Mouse (Mus musculus) heart, postnatal 0 days (tissue): Measurements from ENCODE around the gene Ctxn2. TPM values are rescaled to one million over a fixed set of nuclear protein-coding genes. Genes with fewer than 3 reads are reported as not detected.

Experiments
- ATAC-seq: fragments of 200-750 bp; cut with Nextera tagmentation; 2 replicates; pipeline ENCODE4 v1.8.0; 2017; ENCODE audit warnings: low read depth, moderate number of reproducible peaks, moderate library complexity; ENCODE audit not compliant: insufficient read depth
- DNase-seq: peaks from one replicate; pipeline ENCODE4 v3.0.0-alpha.2; 2016; ENCODE audit warnings: low spot score
- H3K27ac ChIP-seq: fragments of 300-500 bp; sonication (generic); 2 replicates; pipeline ENCODE4 v1.5.1; 2014; ENCODE audit warnings: low read depth, mild to moderate bottlenecking
- H3K27me3 ChIP-seq: fragments of 300-500 bp; sonication (generic); 2 replicates; pipeline ENCODE4 v1.6.1; 2014; ENCODE audit warnings: low read length, mixed read lengths; ENCODE audit not compliant: control insufficient read depth, insufficient read depth
- H3K36me3 ChIP-seq: fragments of 300-500 bp; sonication (generic); replicated peaks from 2 replicates; pipeline ENCODE4 v1.6.1; 2014; ENCODE audit warnings: low read length, mixed read lengths; ENCODE audit not compliant: control insufficient read depth, insufficient read depth
- H3K4me1 ChIP-seq: fragments of 300-500 bp; sonication (generic); 2 replicates; pipeline ENCODE4 v1.6.1; 2014; ENCODE audit warnings: antibody characterized with exemption; ENCODE audit not compliant: control insufficient read depth, insufficient read depth
- H3K4me2 ChIP-seq: fragments of 300-500 bp; sonication (generic); 2 replicates; pipeline ENCODE4 v1.6.1; 2014; ENCODE audit warnings: low read depth, mild to moderate bottlenecking, low read length, moderate library complexity
- H3K4me3 ChIP-seq: fragments of 300-500 bp; sonication (generic); 2 replicates; pipeline ENCODE4 v1.5.1; 2014; ENCODE audit warnings: low read depth, low read length
- H3K9ac ChIP-seq: fragments of 300-500 bp; sonication (generic); replicated peaks from 2 replicates; pipeline ENCODE4 v1.6.1; 2014; ENCODE audit warnings: low read depth, low read length, mixed read lengths
- H3K9me3 ChIP-seq: fragments of 300-500 bp; sonication (generic); replicated peaks from 2 replicates; pipeline ENCODE4 v1.6.1; 2016; ENCODE audit warnings: low read length; ENCODE audit not compliant: control insufficient read depth
- CTCF ChIP-seq: IDR thresholded peaks from 2 replicates; pipeline ENCODE4 v1.5.1; 2016; ENCODE audit warnings: antibody characterized with exemption, control low read depth, low read depth
- EP300 ChIP-seq: IDR thresholded peaks from 2 replicates; pipeline ENCODE4 v1.6.1; 2016; ENCODE audit warnings: antibody characterized with exemption, low read depth
- WGBS: fragments of 180-500 bp; shearing (Covaris S2); extraction: QIAGEN DNeasy Blood & Tissue Kit; methylation state at CpG from one replicate; pipeline ENCODE4 v1.1.7; 2014; 5-methylcytosine and 5-hydroxymethylcytosine counted together
- polyA plus RNA-seq: library from polyadenylated mRNA; unstranded; fragments of >200 nt; fragmentation: Nextera tagmentation; extraction: Ambion mirVana; gene quantifications from 2 replicates; pipeline ENCODE4 v1.2.1, GENCODE M21; 2015
- total RNA-seq: library from RNA; depleted of rRNA; stranded (reverse); fragments of >200 nt; gene quantifications from 2 replicates; pipeline ENCODE4 v1.2.3, GENCODE M21; 2014; ENCODE audit warnings: low replicate concordance

The Ctxn2 gene
- total and polyA plus RNA-seq, 2 experiments from 2014 or later, result not detected

DNA sequence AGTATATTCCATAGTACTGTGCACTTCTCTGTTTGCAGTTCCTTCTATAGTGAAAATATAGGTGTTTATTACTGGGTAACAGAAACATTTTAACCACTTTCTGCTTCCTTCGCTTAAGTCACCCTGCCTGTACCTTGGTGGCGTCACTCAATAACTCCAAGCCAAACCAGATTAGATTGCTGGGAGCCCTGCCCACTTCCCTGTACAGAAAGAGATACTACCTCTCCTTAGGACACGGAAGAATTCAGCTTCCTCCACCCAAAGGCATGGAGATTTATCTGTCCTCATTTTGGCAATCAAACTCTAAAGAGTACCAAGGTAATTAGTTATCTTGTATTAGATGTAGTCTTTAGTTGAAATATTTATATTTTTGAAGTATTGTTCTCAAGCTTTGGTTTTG is 9.7 kb upstream of the Ctxn2 start:
- ATAC-seq, result no peak
- DNase-seq, result no peak
- H3K4me3 ChIP-seq, result no peak overlapping the region
- no peaks in the 10 kb centered on the region for H3K27me3 ChIP-seq
- peaks cover 8% of the 10 kb centered on the region; the same call in 1 of the 2 replicates for H3K4me1 ChIP-seq
- no peak overlapping the region for H3K9ac ChIP-seq
- TF ChIP-seq CTCF, result no peak
- TF ChIP-seq EP300, result no peak
- no peaks in the 10 kb centered on the region for H3K9me3 ChIP-seq
- no peak overlapping the region for H3K4me2 ChIP-seq
- H3K27ac ChIP-seq, result no peak overlapping the region
- WGBS, result 39% methylated on average over 3 of the region's 3 CpGs
- H3K36me3 ChIP-seq, result no peaks in the 10 kb centered on the region

DNA sequence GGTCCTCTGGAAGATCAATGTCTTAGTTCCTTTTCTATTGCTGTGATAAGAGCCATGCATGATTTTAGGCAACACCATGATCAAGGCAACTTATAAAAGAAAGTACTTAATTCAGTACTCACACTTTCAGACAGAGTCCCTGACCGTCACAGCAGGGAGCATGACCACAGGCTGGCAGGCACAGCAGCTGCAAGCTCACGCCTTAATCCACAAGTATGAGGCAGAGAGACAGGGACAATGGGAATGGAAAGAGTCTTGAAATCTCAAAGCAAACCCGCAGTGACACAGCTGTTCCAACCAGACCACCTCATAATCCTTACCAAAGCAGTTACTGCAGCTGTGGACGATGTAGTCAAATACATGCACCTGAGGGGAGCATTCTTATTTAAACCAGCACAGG is 2.4 kb upstream of the Ctxn2 start:
- Histone ChIP-seq H3K9ac (no peak overlapping the region), H3K36me3 (no peaks in the 10 kb centered on the region), H3K4me1 (peaks cover 10% of the 10 kb centered on the region), H3K4me3 (no peak overlapping the region), H3K27ac (no peak overlapping the region), H3K9me3 (no peaks in the 10 kb centered on the region), H3K4me2 (no peak overlapping the region), H3K27me3 (peaks cover 9% of the 10 kb centered on the region; the same call in 1 of the 2 replicates)
- DNase-seq, result no peak
- ATAC-seq, result no peak
- WGBS, result 35% methylated on average over 4 of the region's 4 CpGs
- no peak for TF ChIP-seq CTCF
- TF ChIP-seq EP300, result no peak

DNA sequence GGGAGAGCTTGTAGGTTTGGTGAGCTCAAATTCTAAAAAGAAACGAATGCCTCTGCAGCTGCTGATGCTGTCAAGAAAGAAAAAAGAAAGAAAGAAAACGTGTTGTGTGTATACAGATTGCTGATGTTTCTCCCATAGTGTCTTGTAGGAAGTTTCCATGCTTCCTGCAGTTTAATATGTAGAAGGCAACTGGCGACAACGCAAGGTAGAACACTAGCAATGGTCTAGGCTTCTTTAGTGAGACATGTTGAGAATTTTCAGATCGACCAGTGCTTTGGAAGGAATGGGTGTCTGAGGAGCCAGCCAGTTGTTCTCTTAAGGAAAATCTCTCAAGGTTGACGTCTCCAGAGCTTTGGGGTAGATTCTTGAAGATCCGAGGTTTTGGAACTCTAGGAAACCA is 354 bp downstream of the Ctxn2 start:
- Histone ChIP-seq H3K4me2 (peak overlapping the region; percentile 60; the same call in 1 of the 2 replicates), H3K9me3 (no peaks in the 10 kb centered on the region), H3K9ac (no peak overlapping the region), H3K27ac (no peak overlapping the region), H3K36me3 (no peaks in the 10 kb centered on the region), H3K4me3 (no peak overlapping the region), H3K4me1 (peaks cover 10% of the 10 kb centered on the region), H3K27me3 (peaks cover 9% of the 10 kb centered on the region; the same call in 1 of the 2 replicates)
- WGBS, result 26% methylated on average over 7 of the region's 7 CpGs
- DNase-seq (no peak), ATAC-seq (no peak)
- TF ChIP-seq EP300 (no peak), CTCF (no peak)

DNA sequence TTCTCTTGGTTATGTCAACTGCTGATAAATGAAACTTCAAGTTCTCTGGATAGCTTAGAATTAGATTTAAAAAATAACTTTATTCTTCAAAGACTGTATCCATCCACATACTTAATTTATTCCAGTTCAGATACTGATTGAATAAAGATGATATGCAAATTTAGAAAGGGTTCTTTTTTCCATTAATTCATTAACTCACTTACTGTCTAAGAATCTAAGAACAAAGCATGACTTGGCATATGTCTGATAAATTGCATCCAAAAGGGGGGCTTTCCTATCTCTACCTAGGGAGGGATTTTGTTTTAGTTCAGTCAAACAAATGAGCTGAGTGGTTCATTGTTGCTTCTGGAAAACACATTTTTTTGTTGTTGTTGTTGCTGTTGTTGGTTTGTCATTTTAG is 5.8 kb downstream of the Ctxn2 start:
- TF ChIP-seq CTCF (no peak), EP300 (no peak)
- Histone ChIP-seq H3K27ac (no peak overlapping the region), H3K4me2 (no peak overlapping the region), H3K36me3 (no peaks in the 10 kb centered on the region), H3K27me3 (no peaks in the 10 kb centered on the region; the same call in 1 of the 2 replicates), H3K4me3 (no peak overlapping the region), H3K9ac (no peak overlapping the region), H3K9me3 (no peaks in the 10 kb centered on the region), H3K4me1 (no peaks in the 10 kb centered on the region)
- DNase-seq, result no peak
- ATAC-seq, result no peak

DNA sequence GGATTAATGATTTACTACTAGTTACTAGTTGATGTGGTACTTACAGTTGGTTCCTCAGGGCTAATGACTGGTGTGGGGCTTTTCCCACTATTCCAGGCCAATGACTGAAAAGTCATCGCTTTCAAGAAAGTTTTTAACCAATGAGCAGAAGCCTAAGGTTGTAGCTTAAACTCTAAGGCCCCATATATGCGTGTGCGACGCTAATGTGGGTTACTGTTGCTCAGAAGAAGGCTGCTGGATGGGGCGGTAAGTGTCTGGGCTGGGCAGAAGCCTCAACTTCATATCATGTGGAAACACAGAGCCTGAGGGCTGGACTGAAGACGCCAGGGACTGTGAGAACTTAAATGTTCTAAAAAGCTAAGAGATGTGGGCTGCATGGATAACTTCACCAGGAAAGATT is 15.9 kb downstream of the Ctxn2 start, which contains the start of gene Slc12a1:
TSS of gene Slc12a1 (plus strand) at position 118 of the 400 bp plus-strand sequence.
- WGBS, result 81% methylated on average over 6 of the region's 6 CpGs
- ATAC-seq (no peak), DNase-seq (no peak)
- H3K4me2 ChIP-seq, result no peak within 1 kb of the TSS
- no peaks in the 10 kb centered on the region for H3K36me3 ChIP-seq
- H3K27ac ChIP-seq, result no peak within 1 kb of the TSS
- H3K4me1 ChIP-seq, result no peaks in the 10 kb centered on the region
- H3K9ac ChIP-seq, result no peak within 1 kb of the TSS
- no peaks in the 10 kb centered on the region for H3K9me3 ChIP-seq
- no peak for TF ChIP-seq CTCF
- no peak for TF ChIP-seq EP300
- H3K27me3 ChIP-seq, result no peaks in the 10 kb centered on the region
- no peak within 1 kb of the TSS for H3K4me3 ChIP-seq

DNA sequence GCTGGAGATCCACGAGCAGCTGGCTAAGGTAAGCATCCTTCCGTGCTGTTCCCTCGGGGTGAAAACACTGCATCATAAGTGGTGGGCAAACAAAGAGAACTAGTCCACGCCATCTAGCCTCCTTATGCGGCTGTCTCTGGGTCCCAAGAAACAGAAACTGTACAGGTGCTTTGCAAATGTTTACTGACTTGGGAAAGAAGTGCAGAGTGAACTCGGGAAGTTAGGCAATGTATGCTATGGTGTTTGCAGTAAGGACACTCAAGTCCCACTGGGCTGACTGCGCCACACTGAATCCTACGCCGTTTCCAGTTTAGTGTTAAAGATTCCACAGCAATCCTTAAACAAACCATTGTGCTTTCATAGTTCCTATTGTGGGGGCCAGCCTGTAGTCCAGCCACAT is 17.8 kb downstream of the Ctxn2 start:
- Histone ChIP-seq H3K27ac (no peak overlapping the region), H3K4me3 (no peak overlapping the region), H3K4me1 (no peaks in the 10 kb centered on the region), H3K27me3 (no peaks in the 10 kb centered on the region), H3K36me3 (no peaks in the 10 kb centered on the region), H3K4me2 (no peak overlapping the region), H3K9ac (no peak overlapping the region), H3K9me3 (no peaks in the 10 kb centered on the region)
- no peak for DNase-seq
- 82% methylated on average over 9 of the region's 9 CpGs for WGBS
- no peak for ATAC-seq
- TF ChIP-seq CTCF (no peak), EP300 (no peak)
